Mouse (Mus musculus) thymus, adult 2 months (tissue): ENCODE data around the gene Scgb1b27. TPM values are rescaled to one million over a fixed set of nuclear protein-coding genes. Genes with fewer than 3 reads are reported as not detected.
"Not testable (repeated sequence)": the region's sequence is repeated elsewhere in the genome, so short reads cannot be mapped to it uniquely, and the experiment has no call there.

Source experiments
- DNase-seq: peaks from one replicate; pipeline ENCODE4 v3.0.0; 2021
- H3K27ac ChIP-seq: fragments of 200-500 bp; 2 replicates; pipeline ENCODE4 v1.5.1; 2012; ENCODE audit warnings: low read length, control low read depth; ENCODE audit not compliant: control insufficient read depth, insufficient read depth
- H3K27me3 ChIP-seq: fragments of 200-500 bp; 2 replicates; pipeline ENCODE4 v1.6.1; 2012; ENCODE audit warnings: mild to moderate bottlenecking, low read length, moderate library complexity, mixed read lengths; ENCODE audit not compliant: control insufficient read depth, insufficient read depth
- H3K36me3 ChIP-seq: fragments of 200-500 bp; 2 replicates; pipeline ENCODE4 v1.6.1; 2012; ENCODE audit warnings: mild to moderate bottlenecking, low read length, moderate library complexity; ENCODE audit not compliant: control insufficient read depth, insufficient read depth
- H3K4me1 ChIP-seq: fragments of 200-500 bp; replicated peaks from 2 replicates; pipeline ENCODE4 v1.6.1; 2012; ENCODE audit warnings: low read length; ENCODE audit not compliant: control insufficient read depth, insufficient read depth
- H3K4me3 ChIP-seq: fragments of 200-500 bp; 2 replicates; pipeline ENCODE4 v1.5.1; 2012; ENCODE audit warnings: mild to moderate bottlenecking, low read length, control low read depth, moderate library complexity; ENCODE audit not compliant: control insufficient read depth, insufficient read depth
- CTCF ChIP-seq: fragments of 200-500 bp; IDR thresholded peaks from 2 replicates; pipeline ENCODE4 v1.5.1; 2012; ENCODE audit warnings: mild to moderate bottlenecking, control low read depth, low read length, moderate library complexity, borderline replicate concordance; ENCODE audit not compliant: control insufficient read depth, poor library complexity, insufficient read depth; ENCODE audit errors: extremely low read depth
- POLR2A ChIP-seq: fragments of 200-500 bp; IDR thresholded peaks from 2 replicates; pipeline ENCODE4 v1.6.1; 2012; ENCODE audit warnings: mild to moderate bottlenecking, low read length, control low read depth, moderate library complexity; ENCODE audit not compliant: control insufficient read depth, poor library complexity, insufficient read depth; ENCODE audit errors: extremely low read depth
- WGBS: fragments of 180-500 bp; shearing (Covaris S2); methylation state at CpG from one replicate; pipeline ENCODE4 v1.1.7; 2018; 5-methylcytosine and 5-hydroxymethylcytosine counted together
- polyA plus RNA-seq: library from polyadenylated mRNA; depleted of rRNA; stranded (reverse); fragments of >200 nt; gene quantifications from 2 replicates; pipeline ENCODE4 v1.2.3, GENCODE M21; 2012; rRNA removed

The Scgb1b27 gene
- polyA plus RNA-seq, result not detected in 2 replicates

- H3K4me1 ChIP-seq, H3K4me3 ChIP-seq, H3K27ac ChIP-seq, H3K36me3 ChIP-seq, DNase-seq, H3K27me3 ChIP-seq: not testable (repeated sequence)
- 100% methylated on average over 1 of the region's 1 CpGs for WGBS
Measured at GRCm38 (mm10) chr7:34021183-34021582, at the start of gene Scgb1b27. Gene Scgb1b27, plus strand, starts transcription at chr7:34021483.

GRCm38 (mm10) chr7:33982281-33982680, 39.0 kb upstream of the Scgb1b27 start:
- WGBS, result 20% methylated on average over 8 of the region's 9 CpGs
- H3K27ac ChIP-seq, H3K27me3 ChIP-seq, H3K4me3 ChIP-seq, H3K4me1 ChIP-seq, H3K36me3 ChIP-seq, DNase-seq: not testable (repeated sequence)

- H3K36me3 ChIP-seq, result no peaks in the 10 kb centered on the region
- no peak within 1 kb of the TSS for H3K27ac ChIP-seq
- no peak for DNase-seq
- TF ChIP-seq CTCF (no peak), POLR2A (no peak)
- 77% methylated on average over 4 of the region's 4 CpGs for WGBS
- no peak within 1 kb of the TSS for H3K4me3 ChIP-seq
- H3K4me1 ChIP-seq, result no peaks in the 10 kb centered on the region
- no peaks in the 10 kb centered on the region for H3K27me3 ChIP-seq
Measured at GRCm38 (mm10) chr7:34013842-34014241, 7.4 kb upstream of the Scgb1b27 start, which contains the start of gene Scgb2b27. Gene Scgb2b27, minus strand, starts transcription at chr7:34013942.

GRCm38 (mm10) chr7:34025641-34026040, 4.4 kb downstream of the Scgb1b27 start:
- 89% methylated on average over 4 of the region's 4 CpGs for WGBS
- no peak for DNase-seq
- TF ChIP-seq CTCF (no peak), POLR2A (no peak)

GRCm38 (mm10) chr7:34027202-34027601, 5.9 kb downstream of the Scgb1b27 start:
- not testable (repeated sequence) for H3K36me3 ChIP-seq, H3K4me3 ChIP-seq, DNase-seq, H3K4me1 ChIP-seq, H3K27ac ChIP-seq, H3K27me3 ChIP-seq
- 86% methylated on average over 9 of the region's 9 CpGs for WGBS

More at GRCm38 (mm10) chr7:34025641-34026040, 4.4 kb downstream of the Scgb1b27 start:
- no peaks in the 10 kb centered on the region for H3K36me3 ChIP-seq
- H3K4me3 ChIP-seq, result no peak overlapping the region
- no peaks in the 10 kb centered on the region for H3K27me3 ChIP-seq
- H3K27ac ChIP-seq, result no peak overlapping the region
- H3K4me1 ChIP-seq, result no peaks in the 10 kb centered on the region

- Histone ChIP-seq H3K4me3 (no peak overlapping the region), H3K27ac (no peak overlapping the region), H3K4me1 (no peaks in the 10 kb centered on the region), H3K36me3 (no peaks in the 10 kb centered on the region), H3K27me3 (no peaks in the 10 kb centered on the region)
- 96% methylated on average over 11 of the region's 11 CpGs for WGBS
- no peak for TF ChIP-seq POLR2A
- TF ChIP-seq CTCF, result no peak
- no peak for DNase-seq
Measured at GRCm38 (mm10) chr7:34030026-34030425, 8.7 kb downstream of the Scgb1b27 start.

- not testable (repeated sequence) for H3K4me1 ChIP-seq, H3K36me3 ChIP-seq, DNase-seq, H3K27ac ChIP-seq, H3K4me3 ChIP-seq, H3K27me3 ChIP-seq
- WGBS, result 90% methylated on average over 4 of the region's 4 CpGs
Measured at GRCm38 (mm10) chr7:34034579-34034978, 13.3 kb downstream of the Scgb1b27 start.

GRCm38 (mm10) chr7:34036076-34036815, 15.0 kb downstream of the Scgb1b27 start:
- H3K36me3 ChIP-seq, DNase-seq, H3K4me3 ChIP-seq, H3K4me1 ChIP-seq, H3K27me3 ChIP-seq, H3K27ac ChIP-seq: not testable (repeated sequence)
- 92% methylated on average over 11 of the region's 11 CpGs for WGBS

GRCm38 (mm10) chr7:34068132-34068531, 46.8 kb downstream of the Scgb1b27 start:
- 84% methylated on average over 5 of the region's 5 CpGs for WGBS
- H3K4me1 ChIP-seq, DNase-seq, H3K27me3 ChIP-seq, H3K4me3 ChIP-seq, H3K36me3 ChIP-seq, H3K27ac ChIP-seq: not testable (repeated sequence)
